Mouse (Mus musculus): ENCODE measurements around the gene Ilf3.

GRCm38 (mm10) chr9:21395692-21396091 is 28.0 kb downstream of the Ilf3 start:
- TF ChIP-seq ZNF384 (IDR thresholded peaks at IDR 0.05; ENCODE audit: low read depth, low read length) (no peak), MAFK (IDR thresholded peaks at IDR 0.05; ENCODE audit: insufficient read depth, low read depth, low read length) (no peak), ZC3H11A (IDR thresholded peaks at IDR 0.05; ENCODE audit: borderline replicate concordance, low read depth, low read length) (no peak), CHD2 (IDR thresholded peaks at IDR 0.05; ENCODE audit: low read depth, low read length) (no peak), HCFC1 (IDR thresholded peaks at IDR 0.05; ENCODE audit: borderline replicate concordance, insufficient read depth, low read length) (no peak)
